Mouse (Mus musculus) layer of hippocampus, postnatal 14 days (tissue): ENCODE data around the gene Bud23. TPM values are rescaled to one million over a fixed set of nuclear protein-coding genes. Genes with fewer than 3 reads are reported as not detected.
"Not testable (repeated sequence)": the region's sequence is repeated elsewhere in the genome, so short reads cannot be mapped to it uniquely, and the experiment has no call there.

ENCODE experiments used
- DNase-seq, 2 experiments: peaks; one replicate each; pipeline ENCODE4 v3.0.0; 2021 to 2022; ENCODE audit warnings: low spot score in 2 of 2, mixed read lengths in 1 of 2
- total RNA-seq, 2 experiments: library from RNA; stranded (reverse); gene quantifications; 2 replicates each; pipeline ENCODE4 v1.2.3; 2021

Gene Bud23
- total RNA-seq, 2 experiments from 2014 or later = 49.4 to 51.6 TPM

DNA sequence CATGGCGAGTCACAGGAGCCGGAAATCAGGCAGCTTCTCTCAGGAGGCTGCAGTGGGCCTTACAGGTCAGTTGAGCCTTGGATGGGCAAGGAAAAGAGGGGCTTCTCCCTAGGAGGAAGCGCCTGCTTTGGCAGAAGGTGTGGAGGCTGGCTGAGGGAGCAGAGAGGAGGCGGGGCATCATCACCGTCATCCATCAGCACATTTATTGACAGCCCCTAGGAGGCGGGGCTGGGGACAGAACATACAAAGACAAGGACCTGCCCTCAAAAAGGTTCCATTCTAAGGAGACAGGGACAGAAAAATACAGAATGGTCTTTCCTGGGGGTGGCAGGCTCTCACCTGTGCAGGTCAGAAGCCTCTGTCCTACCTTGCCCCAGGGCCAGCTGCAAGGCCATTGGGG, 8.0 kb upstream of the Bud23 start:
- no peak for DNase-seq

DNA sequence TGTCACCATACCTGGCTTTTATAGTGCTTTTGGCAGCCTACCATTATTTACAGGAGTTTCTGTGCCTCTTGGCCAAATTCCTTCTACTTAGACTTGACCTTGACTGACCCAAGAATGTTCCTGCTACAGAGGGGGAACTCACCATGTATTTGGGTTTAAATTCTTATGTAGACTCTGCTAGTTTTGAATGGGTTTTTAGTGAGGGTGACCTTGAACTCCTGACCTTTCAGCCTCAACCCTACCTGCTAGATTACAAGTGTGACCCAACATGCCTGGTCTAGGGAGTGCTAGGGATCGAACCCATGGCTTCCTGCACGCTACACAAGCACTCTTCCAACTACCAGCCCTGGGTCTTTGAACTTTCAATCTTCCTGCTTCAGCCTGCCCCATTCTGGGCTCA, 7.3 kb upstream of the Bud23 start:
- DNase-seq = no peak

DNA sequence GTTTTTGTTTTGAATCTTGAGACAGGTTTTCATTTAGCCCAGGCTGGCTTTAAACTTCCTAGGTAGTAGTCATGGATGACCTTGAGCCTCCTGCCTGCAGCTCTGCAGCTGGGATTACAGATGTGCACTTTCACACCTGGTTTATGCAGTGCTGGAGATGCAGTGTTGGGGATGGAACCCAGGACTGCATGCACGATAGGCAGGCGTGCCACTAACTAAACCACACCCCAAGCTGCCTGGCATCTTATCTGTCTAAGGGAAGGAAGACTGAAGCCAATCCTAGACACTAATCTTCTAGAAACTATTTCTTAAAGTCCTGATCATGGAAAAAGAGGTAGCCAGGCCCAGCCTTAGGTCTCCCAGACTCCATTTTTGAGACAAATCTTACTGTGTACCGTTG, 5.7 kb upstream of the Bud23 start:
- DNase-seq = no peak

DNA sequence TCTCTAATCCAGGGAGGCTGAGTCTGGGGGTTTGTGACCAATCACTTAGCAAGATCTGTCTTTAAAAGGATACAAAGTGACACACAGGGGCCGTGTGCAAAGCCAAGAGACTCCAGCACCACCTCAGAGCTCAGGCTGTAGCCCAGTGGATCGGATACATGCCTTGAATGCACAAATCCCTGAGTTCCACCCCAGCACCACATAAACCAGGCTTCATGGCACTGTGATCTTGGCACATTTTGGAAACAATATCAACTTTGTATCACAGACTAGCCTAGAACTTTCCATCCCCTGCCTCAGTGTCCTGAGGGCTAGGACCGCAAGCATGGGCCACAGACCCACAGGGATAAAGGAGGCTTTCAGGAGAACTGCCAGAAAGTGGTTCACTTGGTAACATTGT, 1.2 kb upstream of the Bud23 start:
- no peak for DNase-seq

DNA sequence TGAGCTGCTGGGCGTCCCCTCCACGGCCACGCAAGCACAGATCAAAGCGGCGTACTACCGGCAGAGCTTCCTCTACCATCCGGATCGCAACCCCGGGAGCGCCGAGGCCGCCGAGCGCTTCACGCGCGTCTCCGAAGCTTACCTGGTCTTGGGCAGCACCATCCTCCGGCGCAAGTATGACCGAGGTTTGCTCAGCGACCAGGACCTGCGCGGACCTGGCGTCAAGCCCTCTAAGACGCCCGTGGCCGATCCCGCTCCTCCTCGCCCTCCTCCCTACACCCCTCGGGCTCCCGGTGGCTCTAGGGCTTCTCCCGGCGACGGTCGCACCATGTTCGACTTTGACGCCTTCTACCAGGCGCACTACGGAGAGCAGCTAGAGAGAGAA, 385 bp downstream of the Bud23 start:
- no peak for DNase-seq

DNA sequence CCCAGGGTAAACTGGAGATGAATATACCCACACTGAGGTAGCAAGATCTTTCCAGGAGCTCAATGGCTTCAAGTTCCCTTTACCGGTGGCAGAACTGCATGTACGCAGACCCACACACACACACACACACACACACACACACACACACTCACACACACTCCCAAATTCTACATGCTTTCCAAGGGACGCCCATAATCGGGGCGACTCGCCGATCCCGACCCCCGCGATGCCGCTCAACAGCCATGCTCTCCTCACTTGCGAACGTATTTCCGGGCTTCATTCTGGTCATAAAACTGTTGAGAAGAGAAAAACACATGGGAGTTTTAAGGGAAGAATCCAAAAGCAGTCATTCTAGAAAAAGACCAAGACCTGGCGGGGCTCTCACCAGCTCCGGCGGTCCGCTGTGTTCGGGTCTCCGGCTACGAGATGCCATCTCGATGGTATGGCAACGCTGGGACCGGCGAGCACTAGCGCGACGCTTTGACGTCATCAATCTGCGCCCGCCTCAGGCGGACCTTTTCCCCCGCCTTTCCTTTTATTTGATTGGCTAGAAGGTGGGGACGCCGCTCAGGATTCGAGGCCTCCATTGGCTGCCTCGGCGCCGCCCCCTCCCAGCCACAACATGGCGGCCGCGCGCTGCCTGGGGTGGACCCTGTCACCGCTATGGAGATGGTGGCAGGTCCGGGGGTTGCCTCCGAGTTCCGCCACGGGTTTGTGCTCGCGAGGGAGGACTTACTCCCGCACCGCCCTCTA, 954 bp downstream of the Bud23 start, which contains the start of gene Dnajc30:
Dnajc30 (plus strand) TSS at position 574 of the 753 bp plus-strand sequence.
- peak; percentile 97 to 98 for DNase-seq

DNA sequence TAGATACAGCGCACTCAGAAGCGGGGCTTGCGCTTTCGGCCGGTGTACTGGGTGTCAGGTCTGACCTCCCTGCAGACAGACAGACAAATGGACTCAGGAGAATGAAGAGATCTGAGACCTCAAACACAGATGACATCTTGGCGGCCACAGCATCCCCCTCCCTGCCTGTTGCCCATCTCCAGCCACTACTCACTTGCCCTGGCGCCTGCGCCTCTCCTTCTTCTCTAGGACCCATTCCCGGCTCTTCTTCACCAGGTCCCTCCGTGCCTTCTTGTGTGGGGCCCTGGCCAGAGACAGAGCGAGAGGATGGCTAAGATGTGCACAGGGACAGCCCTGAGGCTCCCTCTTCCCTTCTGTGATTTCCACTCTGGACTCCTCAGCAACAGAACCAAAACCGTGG, 11.4 kb downstream of the Bud23 start:
- DNase-seq = no peak

DNA sequence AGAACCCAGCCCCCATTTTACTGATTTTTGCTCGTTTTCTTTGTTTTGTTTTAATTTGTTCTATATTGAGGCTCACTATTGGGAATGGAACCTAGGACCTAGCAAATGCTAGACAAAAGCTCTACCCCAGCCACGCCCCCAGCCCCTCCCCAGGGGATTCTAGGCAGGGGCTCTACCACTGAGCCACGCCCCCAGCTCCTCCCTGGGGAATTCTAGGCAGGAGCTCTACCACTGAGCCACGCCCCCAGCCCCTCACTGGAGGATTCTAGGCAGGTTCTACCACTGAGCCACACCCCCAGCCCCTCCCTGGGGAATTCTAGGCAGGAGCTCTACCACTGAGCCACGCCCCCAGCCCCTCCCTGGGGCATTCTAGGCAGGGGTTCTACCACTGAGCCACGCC, 15.5 kb downstream of the Bud23 start:
- DNase-seq = not testable (repeated sequence)

DNA sequence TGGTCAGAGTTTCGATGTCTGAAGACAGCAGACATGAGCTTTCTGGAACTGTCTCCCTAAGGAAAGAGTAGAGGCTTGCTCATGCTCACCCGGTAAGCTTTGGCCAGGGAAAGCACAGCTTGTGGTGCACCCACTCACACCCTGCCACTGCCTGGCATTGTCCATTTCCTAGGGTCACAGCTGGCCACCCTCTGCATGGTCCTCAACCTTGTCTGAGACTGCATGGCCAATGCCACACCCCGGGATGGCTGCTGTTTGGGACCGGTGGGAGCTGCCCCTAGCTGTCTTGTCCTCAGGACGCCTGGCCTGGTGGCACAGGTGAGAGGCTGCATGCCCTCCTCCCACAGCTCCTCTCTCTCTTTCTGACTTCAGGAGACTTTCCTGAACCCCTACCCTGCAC, 16.2 kb downstream of the Bud23 start:
- no peak for DNase-seq

DNA sequence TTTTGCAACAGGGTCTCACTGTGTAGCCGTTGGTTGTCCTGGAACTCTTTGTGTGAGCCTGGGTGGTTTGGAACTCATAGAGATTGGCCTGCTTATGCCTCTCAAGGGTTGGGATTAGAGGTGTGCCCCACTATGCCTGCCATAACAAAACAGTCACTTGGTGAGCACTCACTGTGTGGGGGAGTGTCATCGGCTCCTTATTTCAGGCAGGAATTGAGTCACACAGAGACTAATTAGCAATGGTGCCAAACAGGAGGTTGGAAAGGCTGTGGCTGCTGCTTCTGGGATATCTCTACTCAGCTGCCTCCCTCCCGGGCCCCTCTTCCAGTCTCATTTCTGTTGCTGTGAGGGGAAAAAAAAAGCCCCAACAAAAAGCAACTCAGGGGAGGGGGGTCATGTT, 20.2 kb downstream of the Bud23 start:
- DNase-seq = no peak

DNA sequence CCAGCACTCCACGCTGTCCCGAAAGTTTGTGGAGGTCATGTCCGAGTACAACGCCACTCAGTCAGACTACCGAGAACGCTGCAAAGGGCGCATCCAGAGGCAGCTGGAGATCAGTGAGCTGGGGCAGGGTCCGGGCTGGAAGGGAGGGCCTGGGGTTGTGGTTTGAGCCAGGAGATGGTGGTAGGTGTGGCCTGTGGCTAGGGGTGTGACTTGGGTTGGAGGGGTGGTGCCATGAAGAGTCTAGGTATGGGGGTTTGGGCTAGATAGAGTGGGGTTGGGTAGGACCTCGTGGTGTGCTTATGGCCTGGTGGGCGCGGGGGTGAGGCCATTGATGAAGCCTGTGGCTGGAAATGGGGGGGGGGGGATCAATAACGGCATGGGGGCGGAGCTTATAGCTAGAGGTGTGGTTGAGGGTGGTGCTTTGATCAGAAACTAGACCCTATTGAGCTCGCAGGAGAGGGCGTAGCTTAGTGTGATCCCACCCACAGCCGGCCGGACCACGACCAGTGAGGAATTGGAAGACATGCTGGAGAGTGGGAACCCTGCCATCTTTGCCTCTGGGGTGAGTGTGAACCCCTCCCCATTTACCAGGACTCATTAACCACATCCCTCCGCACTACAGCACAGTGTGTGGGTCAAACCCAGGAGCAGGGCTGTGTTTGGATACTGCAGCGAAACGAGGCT, 22.5 kb downstream of the Bud23 start:
- no peak for DNase-seq

DNA sequence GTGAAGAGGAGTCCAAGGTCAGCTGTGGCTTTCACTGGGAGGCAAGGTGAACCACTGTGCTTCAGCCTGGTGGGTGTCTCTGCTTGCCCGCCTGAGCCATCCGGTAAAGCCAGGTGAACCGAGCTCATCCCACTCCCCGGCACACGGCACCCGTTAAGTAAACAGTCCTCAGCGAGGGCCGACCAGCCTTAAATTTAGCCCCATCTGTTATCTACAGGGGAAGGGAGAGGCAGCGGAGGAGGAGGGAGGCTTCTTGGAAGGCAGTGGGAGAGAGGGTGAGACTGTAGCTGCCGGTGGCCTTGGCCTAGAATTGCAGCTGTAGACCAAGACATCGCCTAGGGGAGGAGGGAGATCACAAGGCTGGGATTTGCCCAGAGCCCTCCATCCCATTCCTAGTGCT, 24.0 kb downstream of the Bud23 start:
- no peak for DNase-seq

DNA sequence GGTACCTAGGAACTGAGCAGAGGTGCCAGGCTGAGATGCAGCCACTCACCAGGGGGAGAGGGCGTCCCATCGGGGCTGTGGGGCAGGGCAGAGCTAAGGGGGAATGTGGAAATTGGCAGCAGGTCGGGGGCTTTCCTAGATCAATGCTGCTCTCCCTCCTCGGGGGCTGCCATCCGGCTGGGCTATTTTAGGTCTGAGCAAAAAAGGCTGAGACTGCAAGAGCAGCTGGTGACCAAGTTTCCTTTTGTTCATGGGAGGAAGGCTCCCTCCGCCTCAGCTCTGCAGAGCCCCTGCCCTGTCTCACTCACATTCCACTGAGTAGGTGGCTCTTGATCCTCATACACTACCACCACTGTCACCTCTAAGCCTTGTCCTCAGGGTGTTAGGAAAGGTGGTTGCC, 24.7 kb downstream of the Bud23 start:
- DNase-seq = no peak

DNA sequence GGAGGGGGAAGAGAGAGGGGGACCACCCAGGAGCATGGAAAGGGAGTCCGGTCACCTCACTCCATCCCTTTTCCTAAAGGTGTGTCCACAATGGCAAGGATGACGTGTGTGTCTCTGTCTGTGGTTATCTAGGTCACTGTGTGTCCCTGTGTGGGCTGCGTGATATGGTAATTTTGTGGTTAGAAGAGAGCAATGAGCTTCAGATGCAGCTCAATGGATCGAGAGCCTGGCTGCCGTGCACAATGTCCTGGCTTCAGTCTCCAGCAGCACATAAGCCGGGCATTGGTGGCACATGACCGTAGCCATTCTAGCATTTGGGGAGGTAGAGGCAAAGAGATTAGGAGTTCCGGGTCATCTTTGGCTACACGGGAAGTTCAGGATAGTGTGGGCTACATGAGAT, 25.2 kb downstream of the Bud23 start:
- no peak for DNase-seq

DNA sequence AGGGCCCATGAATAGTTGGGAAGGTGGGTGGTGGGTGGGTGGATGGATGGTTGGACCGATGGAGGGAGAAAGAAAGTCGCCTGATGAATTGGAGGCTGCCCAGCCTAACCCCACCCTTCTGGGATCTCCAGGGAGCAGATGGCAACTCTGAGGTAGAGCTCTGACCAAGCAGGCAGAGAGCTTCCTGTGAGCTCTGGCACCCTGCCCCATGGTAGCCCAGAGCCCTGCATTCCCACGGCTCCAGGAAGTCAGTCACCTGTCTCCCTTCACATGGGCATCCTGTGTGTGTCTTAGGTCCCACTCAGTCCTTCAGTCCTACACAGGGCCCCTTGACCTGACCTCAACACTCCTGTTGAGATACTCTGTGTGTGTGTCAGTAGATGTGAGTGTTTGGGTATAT, 26.8 kb downstream of the Bud23 start:
- no peak for DNase-seq

DNA sequence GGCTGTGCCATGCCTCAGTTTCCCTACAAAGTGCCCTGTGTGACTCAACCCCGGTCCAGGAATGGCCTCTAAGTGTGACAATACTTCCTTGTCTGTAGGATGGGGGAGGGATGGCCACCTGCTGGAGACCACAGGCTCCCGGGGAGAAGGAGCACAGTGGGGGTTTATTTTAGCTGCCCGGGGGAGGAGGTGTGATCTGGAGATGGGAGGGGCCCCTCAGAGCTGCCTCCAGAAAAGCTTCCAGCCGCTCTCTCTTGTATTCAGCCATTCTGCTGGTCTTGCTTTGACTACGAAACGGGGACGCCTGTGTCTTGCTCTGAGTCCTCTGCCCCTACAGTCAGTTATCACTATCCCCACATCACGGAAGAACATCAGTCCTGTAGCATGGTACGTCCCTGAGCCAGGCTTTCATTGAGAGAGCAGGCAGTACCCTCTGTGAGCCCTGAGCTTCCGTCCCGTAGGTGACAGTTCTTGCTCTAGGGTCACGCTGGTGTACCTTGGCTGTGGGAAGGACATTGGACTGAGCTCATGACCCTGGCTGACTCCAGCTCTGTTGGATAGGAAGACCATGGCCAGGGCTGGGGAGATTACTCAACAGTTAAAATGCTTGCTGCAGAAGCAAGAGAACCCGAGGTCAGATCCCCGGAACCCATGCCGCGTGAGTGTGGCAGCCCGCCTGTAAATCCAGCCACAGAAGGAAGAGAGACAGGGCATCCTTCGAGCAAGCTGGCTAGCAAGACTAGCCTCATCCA, 29.0 kb downstream of the Bud23 start:
- DNase-seq = no peak

DNA sequence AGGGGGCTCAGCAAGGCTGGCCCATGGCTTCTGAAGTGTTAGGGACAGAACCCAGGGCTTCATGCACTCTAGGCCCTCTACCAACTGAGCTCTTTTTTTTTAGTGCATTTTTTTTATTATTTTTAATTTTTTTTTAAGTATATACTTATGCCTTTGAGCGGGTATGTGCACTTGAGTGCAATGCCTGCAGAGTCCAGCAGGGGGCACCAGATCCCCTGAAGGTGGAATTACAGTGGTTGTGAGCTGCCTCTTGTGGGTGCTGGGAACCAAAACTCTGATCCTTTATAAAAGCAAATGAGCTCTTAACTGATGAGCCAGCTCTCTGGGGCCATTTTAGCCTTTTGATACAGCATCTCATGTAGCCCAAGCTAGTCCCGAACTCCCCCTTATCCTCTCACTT, 30.2 kb downstream of the Bud23 start:
- DNase-seq = no peak

DNA sequence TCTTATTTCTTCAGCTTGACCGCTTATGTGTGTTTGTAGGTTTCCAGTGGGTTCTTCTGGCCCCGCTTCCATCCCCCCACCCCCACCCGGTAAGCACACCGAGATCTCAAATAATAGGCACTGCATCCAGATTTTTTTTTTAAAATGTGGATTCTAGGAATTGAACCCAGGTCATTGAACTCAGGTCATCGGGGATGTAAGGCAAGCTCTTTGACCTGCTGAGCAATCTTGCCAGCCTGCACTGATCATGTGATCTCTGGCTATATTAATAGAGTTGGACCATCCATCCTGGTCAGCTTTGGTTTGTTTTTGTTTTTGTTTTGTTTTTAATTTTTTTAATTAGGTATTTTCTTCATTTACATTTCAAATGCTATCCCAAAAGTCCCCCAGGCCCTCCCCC, 32.2 kb downstream of the Bud23 start:
- DNase-seq = no peak

DNA sequence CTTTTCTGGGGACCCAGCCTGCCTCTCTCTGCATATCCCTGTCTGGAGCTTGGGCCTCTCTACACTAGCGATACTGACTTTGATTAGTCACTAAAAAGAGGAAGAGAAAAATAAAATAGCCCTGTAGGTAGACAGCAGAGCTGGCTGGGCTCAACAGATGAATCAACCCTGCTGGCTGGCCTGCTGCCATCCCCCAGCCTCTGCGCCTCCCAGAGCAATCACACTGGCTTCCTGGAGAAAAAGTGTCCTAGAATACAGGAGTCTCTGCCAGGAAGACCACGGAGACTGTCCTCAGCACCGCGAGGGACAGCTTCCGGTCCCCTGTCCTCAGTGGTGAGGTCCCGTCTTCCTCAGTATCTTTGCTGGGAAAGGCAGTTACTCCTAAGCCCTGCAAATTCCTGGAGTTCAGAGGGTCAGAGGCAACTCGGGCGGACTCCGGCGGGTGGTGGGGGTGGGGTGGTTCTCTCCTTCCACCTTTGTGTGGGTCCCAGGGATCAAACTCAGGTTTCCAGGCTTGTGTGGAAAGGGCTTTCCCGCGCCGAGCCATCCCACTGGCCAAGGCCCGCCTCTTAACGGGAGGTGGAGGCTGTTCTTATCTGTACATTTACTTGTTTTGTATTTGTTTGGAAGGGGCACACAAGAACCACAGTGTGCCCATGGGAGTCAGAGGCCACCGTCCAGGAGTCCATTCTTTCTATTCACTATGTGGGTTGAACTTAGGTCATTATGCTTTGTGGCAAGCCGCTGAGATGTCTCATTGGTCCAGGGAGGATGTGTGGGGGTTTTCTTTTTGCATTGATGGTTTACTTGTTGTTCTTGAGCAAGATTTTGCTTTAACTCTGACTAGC, 35.5 kb downstream of the Bud23 start:
- DNase-seq = peak in 1 of 2 experiments; percentile 54

DNA sequence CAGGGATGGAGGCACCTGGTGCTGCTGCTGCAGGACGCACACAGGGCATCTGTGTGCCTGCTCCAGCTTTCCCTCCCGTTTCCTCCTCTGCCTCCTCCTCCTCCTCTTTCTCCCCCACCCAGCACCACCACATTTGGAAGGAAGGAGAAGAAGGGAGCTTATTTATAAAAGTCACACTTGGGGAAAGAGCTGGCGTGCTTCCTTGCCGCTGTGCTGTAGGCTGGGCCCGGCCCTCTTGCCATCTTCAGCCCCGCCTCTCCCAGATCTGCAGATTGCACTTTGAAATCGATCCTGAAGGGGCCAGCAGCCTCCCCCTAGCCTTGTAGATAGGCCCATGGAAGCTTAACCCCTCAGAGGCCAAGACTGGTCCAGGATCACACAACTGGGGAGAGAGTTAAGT, 38.9 kb downstream of the Bud23 start:
- no peak for DNase-seq

DNA sequence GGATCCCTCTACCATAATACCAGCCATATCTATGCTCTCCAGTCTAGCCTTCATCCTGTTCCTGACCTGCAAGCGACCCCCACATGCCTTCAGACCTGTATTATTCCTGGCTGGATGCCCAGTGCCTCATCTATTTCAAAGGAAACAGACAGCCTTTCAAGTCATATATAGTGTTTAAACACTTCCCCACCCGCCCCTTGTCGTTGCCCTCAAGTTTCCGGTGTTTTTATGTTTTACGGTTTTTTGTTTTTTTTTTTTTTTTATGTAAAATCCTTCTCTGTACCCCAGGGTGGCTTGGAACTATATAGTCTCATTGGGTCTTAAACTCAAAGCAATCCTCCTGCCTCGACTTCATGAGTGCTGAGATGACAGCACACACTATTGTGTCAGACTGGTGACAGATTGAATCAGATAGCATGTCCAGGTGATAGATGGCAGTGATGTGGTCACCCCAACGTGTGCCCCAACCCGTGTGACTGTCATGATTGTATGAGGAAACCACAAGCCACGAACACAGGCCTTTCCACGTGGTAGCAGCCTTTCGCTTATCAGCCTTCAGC, 40.0 kb downstream of the Bud23 start:
- DNase-seq = no peak
